20 mouse cellular contexts compared by ENCODE assay signal in genomic region chr9:25169626-25170025, GRCm38 (mm10). TPM values are rescaled to one million over a fixed set of nuclear protein-coding genes. Genes with fewer than 3 reads are reported as not detected.
DNase-seq lines count a peak whose midpoint lies in the region; ATAC-seq and TF ChIP-seq lines count a peak whose summit lies in the region.
"Had no signal": no experiment of that assay in that cellular context is flagged by ENCODE, and none has a peak within 500 bp of the region (broad histone marks: within the 10 kb centered on the region; RNA-seq: fewer than 3 reads in every experiment).

No protein-coding gene starts in this region.

- peaks cover 8% of the 10 kb centered on the region for H3K4me1 ChIP-seq in heart, adult 2 months (ENCODE audit: control insufficient read depth, insufficient read depth, low read length)
- peaks cover 17% of the 10 kb centered on the region for H3K4me1 ChIP-seq in heart, embryonic 12.5 days (replicated peaks)
- H3K4me1 ChIP-seq in kidney, postnatal 0 days (replicated peaks; ENCODE audit: insufficient read depth, low read length): no peaks in the 10 kb centered on the region
- H3K4me1 ChIP-seq in kidney, embryonic 14.5 days (ENCODE audit: control insufficient read depth, insufficient read depth, low read length): no peaks in the 10 kb centered on the region
- no peaks in the 10 kb centered on the region for H3K4me1 ChIP-seq in midbrain, postnatal 0 days (ENCODE audit: insufficient read depth, low read length)
- H3K4me1 ChIP-seq in midbrain, embryonic 10.5 days: no peaks in the 10 kb centered on the region
- H3K4me1 ChIP-seq: forebrain, embryonic 12.5 days; limb, embryonic 13.5 days had no signal

- no peaks in the 10 kb centered on the region for H3K79me2 ChIP-seq in heart, adult 2 months (replicated peaks; ENCODE audit: control insufficient read depth, insufficient read depth, low read length)

- H3K9ac ChIP-seq in heart, adult 2 months (ENCODE audit: low read depth, low read length): no peak overlapping the region
- H3K9ac ChIP-seq in heart, embryonic 12.5 days: no peak overlapping the region
- no peak overlapping the region for H3K9ac ChIP-seq in kidney, postnatal 0 days (ENCODE audit: low read depth, low read length)
- no peak overlapping the region for H3K9ac ChIP-seq in kidney, embryonic 14.5 days (ENCODE audit: low read depth, low read length)
- H3K9ac ChIP-seq in midbrain, postnatal 0 days (replicated peaks; ENCODE audit: low read length, poor library complexity, severe bottlenecking): no peak overlapping the region
- H3K9ac ChIP-seq: forebrain, embryonic 12.5 days; limb, embryonic 13.5 days; liver, embryonic 15.5 days had no signal

- no peak for DNase-seq in heart, adult 2 months
- peak; percentile 75 for DNase-seq in kidney, postnatal 0 days (ENCODE audit: low spot score)
- no peak for DNase-seq in midbrain, postnatal 0 days (ENCODE audit: low spot score)
- no peak for DNase-seq in midbrain, embryonic 10.5 days (ENCODE audit: low spot score)
- DNase-seq in gastrocnemius, postnatal 25 days: no peak
- no peak for DNase-seq in gastrocnemius, adult 18-20 months (ENCODE audit: low spot score)
- DNase-seq: cerebellum, postnatal 10 days; gastrocnemius, adult 2 months; heart, adult 11 months; kidney, postnatal 10 days; layer of hippocampus, adult 9-11 months; right cerebral cortex, adult 18-20 months; thymus, adult 2 months had no signal

- no peak overlapping the region for H3K4me2 ChIP-seq in heart, embryonic 12.5 days
- no peak overlapping the region for H3K4me2 ChIP-seq in kidney, postnatal 0 days (ENCODE audit: low read length)
- no peak overlapping the region for H3K4me2 ChIP-seq in kidney, embryonic 14.5 days (replicated peaks; ENCODE audit: low read depth, low read length)
- H3K4me2 ChIP-seq in midbrain, postnatal 0 days (ENCODE audit: low read depth, low read length, poor library complexity, severe bottlenecking): no peak overlapping the region
- H3K4me2 ChIP-seq: forebrain, embryonic 12.5 days; limb, embryonic 13.5 days; liver, embryonic 15.5 days had no signal

- TF ChIP-seq EP300 in heart, adult 2 months (IDR thresholded peaks at IDR 0.05; ENCODE audit: insufficient read depth, low read depth, low read length): no peak

- intact Hi-C loops in heart, adult 2 months (cut with DNase I): loop anchor here (5.0 to 10.0 kb wide), 2 partner anchors 313 to 485 kb away; partner anchors contain the start of gene Eepd1

- no peak for ATAC-seq in heart, embryonic 12.5 days (ENCODE audit: insufficient number of reproducible peaks, low FRiP score)
- no peak for ATAC-seq in kidney, postnatal 0 days (replicated peaks; ENCODE audit: low FRiP score, low read depth)
- no peak for ATAC-seq in kidney, embryonic 14.5 days (ENCODE audit: low FRiP score, low TSS enrichment)
- ATAC-seq in midbrain, postnatal 0 days (ENCODE audit: low FRiP score): no peak
- ATAC-seq: midbrain, embryonic 16.5 days had no signal

- no peaks in the 10 kb centered on the region for H3K9me3 ChIP-seq in heart, embryonic 12.5 days (replicated peaks)
- H3K9me3 ChIP-seq in kidney, postnatal 0 days (replicated peaks; ENCODE audit: low read length): no peaks in the 10 kb centered on the region
- no peaks in the 10 kb centered on the region for H3K9me3 ChIP-seq in kidney, embryonic 14.5 days (ENCODE audit: control insufficient read depth, low read length)
- H3K9me3 ChIP-seq in midbrain, postnatal 0 days (ENCODE audit: low read length): no peaks in the 10 kb centered on the region
- H3K9me3 ChIP-seq in midbrain, embryonic 10.5 days (replicated peaks): no peaks in the 10 kb centered on the region
- H3K9me3 ChIP-seq: forebrain, embryonic 12.5 days; limb, embryonic 13.5 days; liver, embryonic 15.5 days had no signal

- no peak for TF ChIP-seq POLR2A in heart, adult 2 months (IDR thresholded peaks at IDR 0.05; ENCODE audit: insufficient read depth, low read depth, low read length)

- peaks cover 7% of the 10 kb centered on the region for H3K36me3 ChIP-seq in heart, adult 2 months (ENCODE audit: control insufficient read depth, insufficient read depth, low read length)
- H3K36me3 ChIP-seq in heart, embryonic 12.5 days: no peaks in the 10 kb centered on the region
- no peaks in the 10 kb centered on the region for H3K36me3 ChIP-seq in kidney, postnatal 0 days (ENCODE audit: insufficient read depth, low read length)
- no peaks in the 10 kb centered on the region for H3K36me3 ChIP-seq in kidney, embryonic 14.5 days (ENCODE audit: control insufficient read depth, insufficient read depth, low read length)
- no peaks in the 10 kb centered on the region for H3K36me3 ChIP-seq in midbrain, postnatal 0 days (ENCODE audit: insufficient read depth, low read length)
- no peaks in the 10 kb centered on the region for H3K36me3 ChIP-seq in midbrain, embryonic 10.5 days
- H3K36me3 ChIP-seq: forebrain, embryonic 12.5 days; limb, embryonic 13.5 days; liver, embryonic 15.5 days had no signal

- no peaks in the 10 kb centered on the region for H3K27me3 ChIP-seq in heart, adult 2 months (ENCODE audit: control insufficient read depth, insufficient read depth, low read length)
- H3K27me3 ChIP-seq in heart, embryonic 12.5 days (replicated peaks): no peaks in the 10 kb centered on the region
- no peaks in the 10 kb centered on the region for H3K27me3 ChIP-seq in kidney, postnatal 0 days (ENCODE audit: insufficient read depth, low read length)
- no peaks in the 10 kb centered on the region for H3K27me3 ChIP-seq in kidney, embryonic 14.5 days (ENCODE audit: control insufficient read depth, insufficient read depth, low read length)
- H3K27me3 ChIP-seq in midbrain, postnatal 0 days (ENCODE audit: insufficient read depth, low read length): no peaks in the 10 kb centered on the region
- H3K27me3 ChIP-seq in midbrain, embryonic 10.5 days (ENCODE audit: low read depth, poor library complexity, severe bottlenecking): no peaks in the 10 kb centered on the region
- H3K27me3 ChIP-seq: forebrain, embryonic 12.5 days; limb, embryonic 13.5 days; liver, embryonic 15.5 days had no signal

- TF ChIP-seq CTCF in heart, adult 2 months (IDR thresholded peaks at IDR 0.05): peak; percentile 59
- peak; percentile 63 for TF ChIP-seq CTCF in kidney, postnatal 0 days (IDR thresholded peaks at IDR 0.05; ENCODE audit: low read depth)
- peak; percentile 69 for TF ChIP-seq CTCF in midbrain, postnatal 0 days (IDR thresholded peaks at IDR 0.05)

- H3K27ac ChIP-seq in heart, adult 2 months: no peak overlapping the region
- no peak overlapping the region for H3K27ac ChIP-seq in heart, embryonic 12.5 days (ENCODE audit: poor library complexity, severe bottlenecking)
- no peak overlapping the region for H3K27ac ChIP-seq in kidney, postnatal 0 days
- no peak overlapping the region for H3K27ac ChIP-seq in kidney, embryonic 14.5 days (ENCODE audit: low read depth, low read length)
- no peak overlapping the region for H3K27ac ChIP-seq in midbrain, postnatal 0 days (ENCODE audit: low read depth, low read length)
- no peak overlapping the region for H3K27ac ChIP-seq in midbrain, embryonic 10.5 days (replicated peaks)
- H3K27ac ChIP-seq: forebrain, embryonic 12.5 days; gastrocnemius, adult 2 months; limb, embryonic 13.5 days; liver, embryonic 15.5 days; macrophage had no signal

- no peak overlapping the region for H3K4me3 ChIP-seq in heart, adult 2 months
- no peak overlapping the region for H3K4me3 ChIP-seq in heart, embryonic 12.5 days
- no peak overlapping the region for H3K4me3 ChIP-seq in kidney, postnatal 0 days (replicated peaks; ENCODE audit: low read depth, low read length)
- H3K4me3 ChIP-seq in kidney, embryonic 14.5 days (ENCODE audit: low read length): no peak overlapping the region
- no peak overlapping the region for H3K4me3 ChIP-seq in midbrain, postnatal 0 days (ENCODE audit: low read depth, low read length)
- H3K4me3 ChIP-seq in midbrain, embryonic 10.5 days: no peak overlapping the region
- H3K4me3 ChIP-seq: forebrain, embryonic 12.5 days; gastrocnemius, adult 2 months; limb, embryonic 13.5 days; liver, embryonic 15.5 days had no signal

RNA-seq across cellular contexts. Expression of gene Herpud2, which starts 18.0 kb away (rescaled TPM):
- total RNA-seq in heart, adult 2 months (2021): 10 to 100 TPM; 34.6 to 38.9 TPM
- polyA plus RNA-seq in heart, adult 2 months (2012; rRNA removed): 24.9 and 27.1 TPM in 2 replicates
- 37.0 and 38.1 TPM in 2 replicates for polyA plus RNA-seq in heart, embryonic 12.5 days (2016; fragmentation: Nextera tagmentation; extraction: Ambion mirVana)
- 33.5 and 36.7 TPM in 2 replicates for polyA plus RNA-seq in kidney, postnatal 0 days (2015; fragmentation: Nextera tagmentation; extraction: Ambion mirVana)
- 22.6 and 36.9 TPM in 2 replicates for polyA plus RNA-seq in kidney, embryonic 14.5 days (2014; fragmentation: Nextera tagmentation; extraction: Ambion mirVana)
- 15.8 and 28.5 TPM in 2 replicates for total RNA-seq in midbrain, postnatal 0 days (2014; rRNA removed)
- polyA plus RNA-seq in midbrain, postnatal 0 days (2015; fragmentation: Nextera tagmentation; extraction: Ambion mirVana): 25.9 and 26.6 TPM in 2 replicates
- 25.4 and 30.7 TPM in 2 replicates for polyA plus RNA-seq in midbrain, embryonic 10.5 days (2016; fragmentation: Nextera tagmentation; extraction: Ambion mirVana)
- total RNA-seq in gastrocnemius, postnatal 25 days (2021): 10 to 100 TPM; 31.4 to 35.1 TPM
- total RNA-seq in gastrocnemius, adult 18-20 months (2021): 10 to 100 TPM; 42.9 to 51.3 TPM
